Mouse (Mus musculus) gastrocnemius, adult 2 months (tissue): Measurements from ENCODE around the gene 1700056E22Rik. TPM values are rescaled to one million over a fixed set of nuclear protein-coding genes. Genes with fewer than 3 reads are reported as not detected.
A peak's percentile ranks its signal among the peaks of the same experiment; 100 is the strongest.

Experiments used
- DNase-seq: peaks from one replicate; pipeline ENCODE4 v3.0.0; 2022
- H3K27ac ChIP-seq: fragments of 200-600 bp; 2 replicates; pipeline ENCODE4 v1.8.1; 2022; ENCODE audit warnings: mild to moderate bottlenecking
- H3K4me3 ChIP-seq: fragments of 200-600 bp; 2 replicates; pipeline ENCODE4 v1.8.1; 2022; ENCODE audit warnings: mild to moderate bottlenecking, moderate library complexity
- CTCF ChIP-seq: fragments of 200-600 bp; IDR thresholded peaks from 2 replicates; pipeline ENCODE4 v1.8.1; 2022; ENCODE audit warnings: antibody characterized with exemption, mild to moderate bottlenecking, moderate library complexity
- intact Hi-C: fragments of 180-260 bp; cut with DNase I; formaldehyde crosslinking; loops from one replicate; pipeline ENCODE4 v1.15.1; 2025
- long read RNA-seq, 2 experiments: library from polyadenylated mRNA; stranded (forward); transcript quantifications; one replicate each; pipeline ENCODE4 v2.0.0; 2021
- total RNA-seq, 2 experiments: library from RNA; stranded (reverse); gene quantifications; 2 replicates each; pipeline ENCODE4 v1.2.3; 2021

1700056E22Rik gene
- total RNA-seq = under 1 TPM; 0.18 to 0.42 TPM
- long read RNA-seq, experiment 1 = 0 reads
- long read RNA-seq, experiment 2, partial matches to known transcripts = 0 of 1 reads
- long read RNA-seq, experiment 2, other reads (novel, unspliced or antisense) = 1 of 1 reads

GRCm38 (mm10) chr1:184034011-184034557 is at the start of gene 1700056E22Rik:
Gene 1700056E22Rik, minus strand, starts transcription at chr1:184034301.
- peak; percentile 99 for DNase-seq
- Histone ChIP-seq H3K27ac (peak within 1 kb of the TSS; percentile 97), H3K4me3 (peak within 1 kb of the TSS; percentile 82)
- intact Hi-C loops = loop anchor here (2.0 to 5.0 kb wide), 4 partner anchors 103 to 227 kb away; no protein-coding TSS in a partner anchor
- no peak for TF ChIP-seq CTCF

- peak overlapping the region; percentile 43 for H3K27ac ChIP-seq
- TF ChIP-seq CTCF = no peak
Measured at GRCm38 (mm10) chr1:184083166-184083565, 49.1 kb upstream of the 1700056E22Rik start.

GRCm38 (mm10) chr1:184082661-184083060 is 48.6 kb upstream of the 1700056E22Rik start:
- intact Hi-C loops = no loop called here
- Histone ChIP-seq H3K27ac (peak overlapping the region; percentile 43; the same call in 1 of the 2 replicates), H3K4me3 (no peak overlapping the region)
- TF ChIP-seq CTCF = no peak
- DNase-seq = no peak

More at GRCm38 (mm10) chr1:184083166-184083565, 49.1 kb upstream of the 1700056E22Rik start:
- intact Hi-C loops = no loop called here
- no peak overlapping the region for H3K4me3 ChIP-seq
- DNase-seq = no peak

- no peak for TF ChIP-seq CTCF
- Histone ChIP-seq H3K4me3 (no peak overlapping the region), H3K27ac (no peak overlapping the region)
- intact Hi-C loops = loop anchor here (10.0 kb wide), 1 partner anchor 155 kb away; no protein-coding TSS in a partner anchor
- no peak for DNase-seq
Measured at GRCm38 (mm10) chr1:184079304-184079703, 45.2 kb upstream of the 1700056E22Rik start.

DNA sequence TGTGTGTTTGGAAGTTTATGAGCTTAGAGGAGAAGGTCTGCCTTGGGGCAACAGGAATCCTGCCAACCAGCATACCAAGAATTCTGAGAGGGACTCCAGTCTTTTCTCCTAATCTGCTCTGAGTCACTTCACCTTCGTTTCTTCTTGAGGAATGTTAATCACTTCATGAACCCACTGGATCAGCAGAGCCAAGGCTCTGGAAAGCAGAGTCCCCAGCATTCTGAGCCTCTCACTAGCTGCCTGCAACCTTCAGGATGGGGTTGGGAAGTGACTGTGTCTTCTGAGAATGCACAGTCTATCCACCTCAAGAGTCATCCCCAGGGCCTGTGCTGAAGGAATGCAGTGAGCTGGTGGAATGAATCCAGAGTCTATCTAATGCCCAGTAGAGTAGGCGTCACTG is 42.7 kb upstream of the 1700056E22Rik start:
- DNase-seq = no peak
- TF ChIP-seq CTCF = no peak
- Histone ChIP-seq H3K27ac (peak overlapping the region; percentile 40), H3K4me3 (no peak overlapping the region)
- intact Hi-C loops = loop anchor here (10.0 kb wide), 1 partner anchor 158 kb away; no protein-coding TSS in a partner anchor

DNA sequence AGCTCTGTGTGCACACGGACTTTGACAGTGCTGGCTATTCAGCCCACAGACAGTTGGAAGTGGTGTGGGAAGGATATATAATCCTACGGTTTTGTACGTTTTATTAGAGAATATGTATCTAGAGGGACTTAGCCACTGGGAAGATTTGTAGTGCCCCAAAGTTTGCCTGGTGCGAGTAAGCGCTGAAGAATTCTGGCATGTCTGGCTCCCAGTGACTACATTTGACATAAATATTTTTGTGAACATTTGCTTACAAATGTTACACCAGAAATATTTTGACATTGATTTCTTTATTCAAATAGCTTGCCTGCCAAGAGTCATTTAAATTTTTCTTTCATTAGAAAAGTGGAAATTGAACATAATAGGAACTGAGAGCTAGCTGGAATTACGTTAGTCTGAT is 42.0 kb upstream of the 1700056E22Rik start:
- Histone ChIP-seq H3K4me3 (no peak overlapping the region), H3K27ac (peak overlapping the region; percentile 40; the same call in 1 of the 2 replicates)
- no peak for TF ChIP-seq CTCF
- intact Hi-C loops = loop anchor here (10.0 kb wide), 1 partner anchor 159 kb away; no protein-coding TSS in a partner anchor
- no peak for DNase-seq

GRCm38 (mm10) chr1:184068971-184069370 is 34.9 kb upstream of the 1700056E22Rik start:
- no peak overlapping the region for H3K4me3 ChIP-seq
- intact Hi-C loops = no loop called here
- no peak for DNase-seq
- peak overlapping the region; percentile 31; the same call in 1 of the 2 replicates for H3K27ac ChIP-seq
- TF ChIP-seq CTCF = no peak

DNA sequence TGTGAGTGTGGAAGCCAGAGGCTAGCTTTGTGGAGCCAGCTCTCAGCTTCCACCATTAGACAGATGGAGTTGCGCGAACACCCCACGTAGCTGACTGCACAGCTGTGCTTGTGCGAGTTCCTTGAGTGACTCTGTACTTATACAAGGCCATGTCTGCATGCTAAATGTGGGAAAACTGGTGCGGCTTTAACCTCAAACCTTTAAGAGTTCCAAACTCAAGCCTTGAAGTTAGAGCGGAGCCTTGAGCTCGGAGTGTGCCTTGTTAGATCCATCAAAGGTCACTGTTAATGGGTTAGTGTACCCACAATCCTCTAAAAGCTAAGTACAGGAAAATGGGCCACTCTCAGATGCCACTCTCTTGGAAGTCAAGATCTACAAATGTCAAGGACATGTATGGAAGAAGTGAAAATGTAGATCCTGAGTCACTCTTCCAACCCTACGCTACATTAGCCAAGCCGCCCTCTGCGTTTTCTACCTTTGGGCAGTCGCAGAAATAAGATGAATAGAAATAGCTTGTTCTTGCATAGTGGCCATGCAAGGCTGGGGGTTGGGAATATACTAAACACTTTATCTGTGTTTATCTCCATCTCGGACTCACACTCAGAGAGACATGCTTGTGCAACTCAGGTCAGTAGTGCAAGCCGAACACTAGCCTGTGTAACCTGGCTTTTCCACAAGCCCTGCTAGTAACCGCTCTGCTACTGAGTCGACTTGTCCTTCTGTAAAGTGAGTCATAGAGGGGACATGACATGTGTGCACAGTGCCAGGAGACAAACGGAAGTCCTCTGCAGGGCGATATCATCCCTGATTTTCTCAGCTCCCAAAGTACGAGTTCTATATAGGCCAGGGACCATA is 33.8 kb upstream of the 1700056E22Rik start:
- intact Hi-C loops = no loop called here

DNA sequence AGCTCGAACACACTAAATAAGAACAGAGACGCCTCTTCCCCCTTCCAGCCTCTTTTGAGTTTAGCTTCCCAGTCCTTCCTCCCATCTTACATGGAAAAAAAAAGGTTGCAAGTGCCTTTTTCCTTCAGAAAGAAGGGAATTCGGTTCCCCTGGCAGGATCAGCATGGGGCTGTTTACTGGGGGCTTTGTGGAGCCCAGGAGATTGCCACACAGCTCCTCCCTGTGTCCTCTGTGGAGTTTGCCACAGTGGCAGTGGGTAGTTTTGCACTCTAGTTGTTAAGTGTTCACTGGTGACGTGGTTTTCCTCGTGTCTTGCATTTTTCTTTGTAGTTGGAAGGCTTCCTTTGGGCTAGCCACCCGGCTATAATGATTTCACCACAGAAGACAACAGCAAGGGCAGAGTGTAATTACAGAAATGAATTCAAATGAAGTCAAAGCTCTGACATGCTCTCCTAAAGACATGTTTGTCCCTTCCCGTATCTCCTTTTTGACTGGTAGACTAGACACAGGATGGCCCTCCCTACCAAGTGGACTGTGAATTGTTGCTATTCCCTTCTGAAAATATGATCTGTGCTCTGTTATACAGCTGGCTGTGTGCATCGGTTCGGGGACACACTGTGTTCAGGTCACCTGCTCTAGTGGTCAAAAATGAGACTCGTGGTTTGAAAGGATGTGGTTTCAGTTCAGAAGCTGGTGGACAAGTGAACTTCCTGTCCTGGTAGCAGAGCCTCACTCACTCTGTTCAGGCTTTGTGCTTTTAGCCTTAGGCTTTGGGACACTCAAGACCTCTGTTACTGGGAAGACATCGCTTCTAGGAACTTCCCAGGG is 32.6 kb upstream of the 1700056E22Rik start:
- no peak for TF ChIP-seq CTCF
- Histone ChIP-seq H3K27ac (peak overlapping the region; percentile 87), H3K4me3 (no peak overlapping the region)
- intact Hi-C loops = no loop called here
- DNase-seq = no peak

More for the DNA sequence above, 33.8 kb upstream of the 1700056E22Rik start:
- Histone ChIP-seq H3K4me3 (no peak overlapping the region), H3K27ac (peak overlapping the region; percentile 31)
- no peak for TF ChIP-seq CTCF
- no peak for DNase-seq

DNA sequence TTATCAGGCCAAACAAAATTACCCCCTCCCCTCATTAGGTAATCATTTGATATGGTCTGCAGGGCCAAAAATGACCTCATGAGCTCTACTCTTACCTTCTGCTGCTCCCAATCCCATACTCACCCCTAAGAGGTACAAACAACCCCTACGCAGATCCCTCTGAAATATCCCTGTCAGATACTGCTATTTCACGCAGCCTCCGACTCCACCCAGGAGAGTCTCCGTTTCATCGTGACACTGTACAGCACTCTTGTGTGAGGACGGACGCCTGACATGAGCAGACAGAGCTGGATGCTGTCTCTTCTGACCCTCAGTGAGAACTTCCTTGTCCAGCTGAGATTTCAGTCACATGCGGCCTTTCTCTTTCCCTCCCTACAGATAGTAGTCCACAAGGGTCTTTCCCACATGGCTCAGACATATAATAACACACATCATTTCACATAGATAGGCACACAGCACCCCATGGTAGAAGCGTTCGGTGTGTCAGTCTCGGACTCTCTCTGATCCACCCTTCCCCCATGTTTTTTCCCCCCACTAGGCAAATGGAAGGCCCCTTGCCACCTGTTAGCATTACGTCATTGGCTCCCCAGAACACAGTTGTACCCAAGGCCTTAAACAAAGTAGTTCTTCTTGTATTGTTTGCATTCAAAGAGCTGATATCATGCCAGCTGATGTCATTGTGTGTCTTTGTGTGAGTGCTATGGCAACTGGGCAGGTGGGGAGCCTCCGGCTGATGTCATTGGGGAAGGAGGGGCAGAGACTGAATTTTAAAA is 31.7 kb upstream of the 1700056E22Rik start:
- H3K27ac ChIP-seq = peak overlapping the region; percentile 87

DNA sequence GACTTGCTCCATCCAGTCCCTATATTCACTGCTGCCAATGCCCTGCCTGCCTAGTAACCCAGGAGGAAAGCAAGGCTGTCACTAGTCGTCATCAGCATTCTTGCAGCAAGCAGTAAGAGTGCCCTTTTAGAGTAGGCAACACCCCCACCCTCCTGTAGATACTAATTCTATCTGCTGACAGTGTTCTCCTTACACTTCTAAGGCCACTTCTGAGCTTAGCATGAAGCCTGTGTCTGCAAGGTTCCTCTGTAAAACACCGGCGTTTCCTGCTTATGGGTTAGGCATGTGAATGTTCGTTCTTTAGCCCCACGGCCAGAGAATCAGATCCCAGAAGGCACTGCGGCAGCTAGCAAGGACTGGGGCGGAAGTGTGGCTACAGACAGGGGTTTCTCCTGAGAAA is 30.2 kb upstream of the 1700056E22Rik start:
- Histone ChIP-seq H3K27ac (peak overlapping the region; percentile 87), H3K4me3 (peak overlapping the region; percentile 41)
- intact Hi-C loops = no loop called here
- peak; percentile 68 for DNase-seq
- TF ChIP-seq CTCF = no peak

More for the DNA sequence above, 31.7 kb upstream of the 1700056E22Rik start:
- intact Hi-C loops = no loop called here
- DNase-seq = no peak
- peak overlapping the region; percentile 2; the same call in 1 of the 2 replicates for H3K4me3 ChIP-seq
- TF ChIP-seq CTCF = no peak
